Mouse (Mus musculus): ENCODE results near the gene Rbm24. TPM values are rescaled to one million over a fixed set of nuclear protein-coding genes. Genes with fewer than 3 reads are reported as not detected.

Gene Rbm24
- 2.7 TPM in 2 replicates for polyA plus RNA-seq (2014; fragmentation: Nextera tagmentation; extraction: Ambion mirVana)

GRCm38 (mm10) chr13:46418141-46418601, at the start of gene Rbm24:
Rbm24 (plus strand) TSS chr13:46418434.
- peak within 1 kb of the TSS; percentile 66 for H3K4me3 ChIP-seq (replicated peaks; ENCODE audit: low read length)
- no peaks in the 10 kb centered on the region for H3K27me3 ChIP-seq (ENCODE audit: control insufficient read depth, insufficient read depth, low read length)
- ATAC-seq (ENCODE audit: low FRiP score) = peak; percentile 83
- peak within 1 kb of the TSS; percentile 97 for H3K4me2 ChIP-seq (replicated peaks)
- H3K4me1 ChIP-seq (replicated peaks; ENCODE audit: control insufficient read depth, insufficient read depth, low read length) = peaks cover 6% of the 10 kb centered on the region; the same call in 1 of the 2 replicates
- WGBS = under 1% methylated on average over 31 of the region's 41 CpGs
- H3K9me3 ChIP-seq (ENCODE audit: control insufficient read depth, low read length) = no peaks in the 10 kb centered on the region
- peak within 1 kb of the TSS; percentile 87 for H3K9ac ChIP-seq
- peak within 1 kb of the TSS; percentile 64 for H3K27ac ChIP-seq
- 0 out of 2 replicates have a peak, but pooled peaks cover 3% of the 10 kb centered on the region for H3K36me3 ChIP-seq (replicated peaks; ENCODE audit: control insufficient read depth, insufficient read depth)
- peak; percentile 69 for DNase-seq (ENCODE audit: low spot score)

- 83% methylated on average over 7 of the region's 7 CpGs for WGBS
- Histone ChIP-seq H3K9ac (no peak overlapping the region), H3K4me2 (replicated peaks) (no peak overlapping the region), H3K27me3 (ENCODE audit: control insufficient read depth, insufficient read depth, low read length) (no peaks in the 10 kb centered on the region), H3K27ac (no peak overlapping the region), H3K4me1 (replicated peaks; ENCODE audit: control insufficient read depth, insufficient read depth, low read length) (no peaks in the 10 kb centered on the region), H3K9me3 (ENCODE audit: control insufficient read depth, low read length) (no peaks in the 10 kb centered on the region), H3K4me3 (replicated peaks; ENCODE audit: low read length) (no peak overlapping the region), H3K36me3 (replicated peaks; ENCODE audit: control insufficient read depth, insufficient read depth) (no peaks in the 10 kb centered on the region)
- DNase-seq (ENCODE audit: low spot score) = no peak
- no peak for ATAC-seq (ENCODE audit: low FRiP score)
Observed at GRCm38 (mm10) chr13:46372884-46373283, 45.4 kb upstream of the Rbm24 start.

GRCm38 (mm10) chr13:46375371-46375770, 42.9 kb upstream of the Rbm24 start:
- H3K27ac ChIP-seq = no peak overlapping the region
- no peak overlapping the region for H3K4me2 ChIP-seq (replicated peaks)
- H3K9me3 ChIP-seq (ENCODE audit: control insufficient read depth, low read length) = no peaks in the 10 kb centered on the region
- no peak overlapping the region for H3K4me3 ChIP-seq (replicated peaks; ENCODE audit: low read length)
- DNase-seq (ENCODE audit: low spot score) (no peak), ATAC-seq (ENCODE audit: low FRiP score) (no peak)
- 79% methylated on average over 1 of the region's 1 CpGs for WGBS
- H3K36me3 ChIP-seq (replicated peaks; ENCODE audit: control insufficient read depth, insufficient read depth) = no peaks in the 10 kb centered on the region
- H3K27me3 ChIP-seq (ENCODE audit: control insufficient read depth, insufficient read depth, low read length) = no peaks in the 10 kb centered on the region
- H3K9ac ChIP-seq = no peak overlapping the region
- no peaks in the 10 kb centered on the region for H3K4me1 ChIP-seq (replicated peaks; ENCODE audit: control insufficient read depth, insufficient read depth, low read length)

GRCm38 (mm10) chr13:46387396-46387795, 30.8 kb upstream of the Rbm24 start:
- H3K27ac ChIP-seq = no peak overlapping the region
- ATAC-seq (ENCODE audit: low FRiP score) = no peak
- no peak overlapping the region for H3K4me2 ChIP-seq (replicated peaks)
- 71% methylated on average over 8 of the region's 8 CpGs for WGBS
- H3K4me3 ChIP-seq (replicated peaks; ENCODE audit: low read length) = no peak overlapping the region
- no peak for DNase-seq (ENCODE audit: low spot score)
- no peaks in the 10 kb centered on the region for H3K36me3 ChIP-seq (replicated peaks; ENCODE audit: control insufficient read depth, insufficient read depth)
- H3K4me1 ChIP-seq (replicated peaks; ENCODE audit: control insufficient read depth, insufficient read depth, low read length) = no peaks in the 10 kb centered on the region
- H3K9ac ChIP-seq = no peak overlapping the region
- no peaks in the 10 kb centered on the region for H3K27me3 ChIP-seq (ENCODE audit: control insufficient read depth, insufficient read depth, low read length)
- H3K9me3 ChIP-seq (ENCODE audit: control insufficient read depth, low read length) = no peaks in the 10 kb centered on the region

GRCm38 (mm10) chr13:46391654-46392053, 26.6 kb upstream of the Rbm24 start:
- Histone ChIP-seq H3K4me3 (replicated peaks; ENCODE audit: low read length) (no peak overlapping the region), H3K27ac (no peak overlapping the region), H3K9me3 (ENCODE audit: control insufficient read depth, low read length) (no peaks in the 10 kb centered on the region), H3K4me1 (replicated peaks; ENCODE audit: control insufficient read depth, insufficient read depth, low read length) (no peaks in the 10 kb centered on the region), H3K9ac (no peak overlapping the region), H3K4me2 (replicated peaks) (no peak overlapping the region), H3K27me3 (ENCODE audit: control insufficient read depth, insufficient read depth, low read length) (no peaks in the 10 kb centered on the region), H3K36me3 (replicated peaks; ENCODE audit: control insufficient read depth, insufficient read depth) (no peaks in the 10 kb centered on the region)
- no peak for ATAC-seq (ENCODE audit: low FRiP score)
- no peak for DNase-seq (ENCODE audit: low spot score)
- WGBS = 83% methylated on average over 1 of the region's 1 CpGs

GRCm38 (mm10) chr13:46392893-46393292, 25.3 kb upstream of the Rbm24 start:
- H3K36me3 ChIP-seq (replicated peaks; ENCODE audit: control insufficient read depth, insufficient read depth) = no peaks in the 10 kb centered on the region
- H3K4me1 ChIP-seq (replicated peaks; ENCODE audit: control insufficient read depth, insufficient read depth, low read length) = no peaks in the 10 kb centered on the region
- H3K4me3 ChIP-seq (replicated peaks; ENCODE audit: low read length) = no peak overlapping the region
- H3K9me3 ChIP-seq (ENCODE audit: control insufficient read depth, low read length) = no peaks in the 10 kb centered on the region
- 74% methylated on average over 4 of the region's 4 CpGs for WGBS
- H3K9ac ChIP-seq = no peak overlapping the region
- ATAC-seq (ENCODE audit: low FRiP score) (no peak), DNase-seq (ENCODE audit: low spot score) (no peak)
- no peaks in the 10 kb centered on the region for H3K27me3 ChIP-seq (ENCODE audit: control insufficient read depth, insufficient read depth, low read length)
- H3K27ac ChIP-seq = no peak overlapping the region
- no peak overlapping the region for H3K4me2 ChIP-seq (replicated peaks)

- no peaks in the 10 kb centered on the region for H3K4me1 ChIP-seq (replicated peaks; ENCODE audit: control insufficient read depth, insufficient read depth, low read length)
- H3K9me3 ChIP-seq (ENCODE audit: control insufficient read depth, low read length) = no peaks in the 10 kb centered on the region
- H3K4me3 ChIP-seq (replicated peaks; ENCODE audit: low read length) = no peak overlapping the region
- no peak overlapping the region for H3K4me2 ChIP-seq (replicated peaks)
- ATAC-seq (ENCODE audit: low FRiP score) (no peak), DNase-seq (ENCODE audit: low spot score) (no peak)
- H3K36me3 ChIP-seq (replicated peaks; ENCODE audit: control insufficient read depth, insufficient read depth) = no peaks in the 10 kb centered on the region
- no peak overlapping the region for H3K27ac ChIP-seq
- no peaks in the 10 kb centered on the region for H3K27me3 ChIP-seq (ENCODE audit: control insufficient read depth, insufficient read depth, low read length)
- WGBS = 75% methylated on average over 2 of the region's 2 CpGs
- no peak overlapping the region for H3K9ac ChIP-seq
Observed at GRCm38 (mm10) chr13:46393936-46394335, 24.3 kb upstream of the Rbm24 start.

- Histone ChIP-seq H3K27ac (no peak overlapping the region), H3K4me1 (replicated peaks; ENCODE audit: control insufficient read depth, insufficient read depth, low read length) (no peaks in the 10 kb centered on the region), H3K9ac (no peak overlapping the region), H3K27me3 (ENCODE audit: control insufficient read depth, insufficient read depth, low read length) (no peaks in the 10 kb centered on the region), H3K36me3 (replicated peaks; ENCODE audit: control insufficient read depth, insufficient read depth) (no peaks in the 10 kb centered on the region), H3K4me2 (replicated peaks) (no peak overlapping the region), H3K9me3 (ENCODE audit: control insufficient read depth, low read length) (0 out of 2 replicates have a peak, but pooled peaks cover 6% of the 10 kb centered on the region), H3K4me3 (replicated peaks; ENCODE audit: low read length) (no peak overlapping the region)
- DNase-seq (ENCODE audit: low spot score) (no peak), ATAC-seq (ENCODE audit: low FRiP score) (no peak)
- 84% methylated on average over 3 of the region's 3 CpGs for WGBS
Observed at GRCm38 (mm10) chr13:46397235-46397634, 21.0 kb upstream of the Rbm24 start.

GRCm38 (mm10) chr13:46407151-46407550, 11.1 kb upstream of the Rbm24 start:
- no peak overlapping the region for H3K27ac ChIP-seq
- H3K4me1 ChIP-seq (replicated peaks; ENCODE audit: control insufficient read depth, insufficient read depth, low read length) = no peaks in the 10 kb centered on the region
- H3K36me3 ChIP-seq (replicated peaks; ENCODE audit: control insufficient read depth, insufficient read depth) = no peaks in the 10 kb centered on the region
- ATAC-seq (ENCODE audit: low FRiP score) (no peak), DNase-seq (ENCODE audit: low spot score) (no peak)
- no peaks in the 10 kb centered on the region for H3K9me3 ChIP-seq (ENCODE audit: control insufficient read depth, low read length)
- no peak overlapping the region for H3K4me3 ChIP-seq (replicated peaks; ENCODE audit: low read length)
- no peak overlapping the region for H3K4me2 ChIP-seq (replicated peaks)
- H3K9ac ChIP-seq = no peak overlapping the region
- WGBS = 86% methylated on average over 1 of the region's 1 CpGs
- no peaks in the 10 kb centered on the region for H3K27me3 ChIP-seq (ENCODE audit: control insufficient read depth, insufficient read depth, low read length)

- H3K9me3 ChIP-seq (ENCODE audit: control insufficient read depth, low read length) = no peaks in the 10 kb centered on the region
- no peak overlapping the region for H3K4me3 ChIP-seq (replicated peaks; ENCODE audit: low read length)
- no peak overlapping the region for H3K27ac ChIP-seq
- no peak overlapping the region for H3K4me2 ChIP-seq (replicated peaks)
- no peak overlapping the region for H3K9ac ChIP-seq
- H3K4me1 ChIP-seq (replicated peaks; ENCODE audit: control insufficient read depth, insufficient read depth, low read length) = no peaks in the 10 kb centered on the region
- no peak for DNase-seq (ENCODE audit: low spot score)
- H3K36me3 ChIP-seq (replicated peaks; ENCODE audit: control insufficient read depth, insufficient read depth) = no peaks in the 10 kb centered on the region
- ATAC-seq (ENCODE audit: low FRiP score) = no peak
- no peaks in the 10 kb centered on the region for H3K27me3 ChIP-seq (ENCODE audit: control insufficient read depth, insufficient read depth, low read length)
Observed at GRCm38 (mm10) chr13:46412247-46412646, 6.0 kb upstream of the Rbm24 start.
